Comparison of ENCODE assay signal across 10 mouse cellular contexts in the genomic region with DNA sequence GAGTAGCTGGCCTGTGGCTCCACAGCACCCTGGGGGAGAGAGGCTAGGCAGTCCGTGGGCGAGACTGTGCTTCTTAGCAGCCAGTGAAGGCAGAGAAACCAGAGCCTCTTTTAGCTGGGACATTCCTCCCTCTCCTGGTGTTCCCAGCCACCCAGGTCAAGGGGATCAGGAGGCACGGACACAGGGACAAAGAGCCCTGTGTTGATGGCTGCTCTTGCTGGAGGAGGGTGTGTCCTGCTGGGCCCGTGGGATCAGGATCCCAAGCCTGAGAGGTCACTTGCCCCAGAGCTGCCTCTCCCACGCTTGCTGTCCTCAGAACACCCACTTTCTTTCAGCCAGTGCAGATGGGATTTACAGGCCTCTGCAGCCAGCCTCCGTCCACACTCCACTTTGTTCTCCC. TPM values are rescaled to one million over a fixed set of nuclear protein-coding genes. Genes with fewer than 3 reads are reported as not detected.
A peak's percentile ranks its signal among the peaks of the same experiment; 100 is the strongest.
DNase-seq lines count a peak whose midpoint lies in the region; ATAC-seq lines count a peak whose summit lies in the region.
"Had no signal": no experiment of that assay in that cellular context is flagged by ENCODE, and none has a peak within 500 bp of the region (broad histone marks: within the 10 kb centered on the region; RNA-seq: fewer than 3 reads in every experiment).

No protein-coding gene starts in this region.

- no peak overlapping the region for H3K4me2 ChIP-seq in heart, embryonic 14.5 days (ENCODE audit: low read length)
- H3K4me2 ChIP-seq in midbrain, embryonic 14.5 days (ENCODE audit: low read length) = no peak overlapping the region
- H3K4me2 ChIP-seq in embryonic facial prominence, embryonic 14.5 days (ENCODE audit: low read depth, low read length) = no peak overlapping the region
- no peak overlapping the region for H3K4me2 ChIP-seq in neural tube, embryonic 15.5 days

- H3K27me3 ChIP-seq in heart, embryonic 14.5 days (ENCODE audit: control insufficient read depth, insufficient read depth, low read length) = no peaks in the 10 kb centered on the region
- no peaks in the 10 kb centered on the region for H3K27me3 ChIP-seq in midbrain, embryonic 10.5 days (ENCODE audit: low read depth, poor library complexity, severe bottlenecking)
- H3K27me3 ChIP-seq in midbrain, embryonic 14.5 days (ENCODE audit: control insufficient read depth, insufficient read depth, low read length) = no peaks in the 10 kb centered on the region
- H3K27me3 ChIP-seq in embryonic facial prominence, embryonic 14.5 days (replicated peaks; ENCODE audit: control insufficient read depth, insufficient read depth, low read length) = no peaks in the 10 kb centered on the region
- no peaks in the 10 kb centered on the region for H3K27me3 ChIP-seq in neural tube, embryonic 15.5 days (replicated peaks)

- peak overlapping the region; percentile 25; the same call in 1 of the 2 replicates for H3K9ac ChIP-seq in heart, embryonic 14.5 days (ENCODE audit: low read length)
- H3K9ac ChIP-seq in midbrain, embryonic 14.5 days (replicated peaks; ENCODE audit: low read length) = no peak overlapping the region
- peak overlapping the region; percentile 10; the same call in 1 of the 2 replicates for H3K9ac ChIP-seq in embryonic facial prominence, embryonic 14.5 days (ENCODE audit: low read depth, low read length)
- H3K9ac ChIP-seq in neural tube, embryonic 15.5 days (replicated peaks) = 0 out of 2 replicates have a peak overlapping the region, but pooled peaks have one; percentile 5

- peaks cover 80% of the 10 kb centered on the region for H3K36me3 ChIP-seq in heart, embryonic 14.5 days (ENCODE audit: control insufficient read depth, insufficient read depth, low read length)
- H3K36me3 ChIP-seq in midbrain, embryonic 10.5 days = peaks cover 61% of the 10 kb centered on the region
- peaks cover 35% of the 10 kb centered on the region for H3K36me3 ChIP-seq in midbrain, embryonic 14.5 days (ENCODE audit: control insufficient read depth, insufficient read depth, low read length)
- peaks cover 54% of the 10 kb centered on the region for H3K36me3 ChIP-seq in embryonic facial prominence, embryonic 14.5 days (ENCODE audit: control insufficient read depth, insufficient read depth, low read length)
- H3K36me3 ChIP-seq in neural tube, embryonic 15.5 days = peaks cover 48% of the 10 kb centered on the region

- DNase-seq in heart, postnatal 25 days (ENCODE audit: low spot score) = no peak
- no peak for DNase-seq in midbrain, embryonic 10.5 days (ENCODE audit: low spot score)
- DNase-seq in midbrain, embryonic 14.5 days = no peak
- DNase-seq in embryonic facial prominence, embryonic 14.5 days (ENCODE audit: low spot score) = peak; percentile 19
- no peak for DNase-seq in frontal cortex, adult 2 months (ENCODE audit: extremely low spot score in 1 of 2, low spot score in 1 of 2)
- DNase-seq in spleen, postnatal 4 days (ENCODE audit: low spot score in 2 of 2) = no peak
- DNase-seq: lung, adult 2 months; thymus, postnatal 36 days had no signal

- H3K9me3 ChIP-seq in heart, embryonic 14.5 days (ENCODE audit: control insufficient read depth, low read length) = no peaks in the 10 kb centered on the region
- H3K9me3 ChIP-seq in midbrain, embryonic 10.5 days (replicated peaks) = no peaks in the 10 kb centered on the region
- H3K9me3 ChIP-seq in midbrain, embryonic 14.5 days (ENCODE audit: control insufficient read depth, low read length) = no peaks in the 10 kb centered on the region
- no peaks in the 10 kb centered on the region for H3K9me3 ChIP-seq in embryonic facial prominence, embryonic 14.5 days (ENCODE audit: control insufficient read depth, low read length)
- H3K9me3 ChIP-seq in neural tube, embryonic 15.5 days (replicated peaks) = no peaks in the 10 kb centered on the region

- H3K27ac ChIP-seq in heart, embryonic 14.5 days (replicated peaks in 1 of 2; ENCODE audit: control insufficient read depth in 1 of 2, insufficient read depth in 1 of 2, low read depth in 2 of 2, low read length in 2 of 2) = 0 out of 4 replicates have a peak overlapping the region, but pooled peaks of 1 of the 2 experiments have one; percentile 9
- H3K27ac ChIP-seq in midbrain, embryonic 10.5 days (replicated peaks) = peak overlapping the region; percentile 81
- H3K27ac ChIP-seq in midbrain, embryonic 14.5 days (replicated peaks; ENCODE audit: low read depth, low read length) = no peak overlapping the region
- H3K27ac ChIP-seq in embryonic facial prominence, embryonic 14.5 days (replicated peaks; ENCODE audit: low read depth, low read length) = no peak overlapping the region; the same call in 1 of the 2 replicates
- no peak overlapping the region for H3K27ac ChIP-seq in neural tube, embryonic 15.5 days (replicated peaks)

- no peak overlapping the region for H3K4me3 ChIP-seq in heart, embryonic 14.5 days (ENCODE audit: control insufficient read depth in 1 of 2, insufficient read depth in 1 of 2, low read depth in 1 of 2, low read length in 2 of 2)
- H3K4me3 ChIP-seq in midbrain, embryonic 10.5 days = 0 out of 2 replicates have a peak overlapping the region, but pooled peaks have one; percentile 7
- no peak overlapping the region for H3K4me3 ChIP-seq in midbrain, embryonic 14.5 days (replicated peaks; ENCODE audit: low read depth, low read length)
- no peak overlapping the region for H3K4me3 ChIP-seq in embryonic facial prominence, embryonic 14.5 days (ENCODE audit: low read depth, low read length)
- no peak overlapping the region for H3K4me3 ChIP-seq in neural tube, embryonic 15.5 days (replicated peaks)

- ATAC-seq in heart, embryonic 14.5 days (ENCODE audit: insufficient number of reproducible peaks, insufficient read depth, low FRiP score, low read depth) = no peak
- no peak for ATAC-seq in midbrain, embryonic 14.5 days (ENCODE audit: low FRiP score, low TSS enrichment)
- ATAC-seq in embryonic facial prominence, embryonic 14.5 days (ENCODE audit: low read depth) = no peak
- no peak for ATAC-seq in neural tube, embryonic 15.5 days (ENCODE audit: low FRiP score)

- 59% methylated on average over 6 of the region's 6 CpGs for whole genome bisulfite sequencing in heart, embryonic 14.5 days
- 31% methylated on average over 6 of the region's 6 CpGs for WGBS in midbrain, embryonic 10.5 days
- 30% methylated on average over 6 of the region's 6 CpGs for WGBS in midbrain, embryonic 14.5 days
- 39% methylated on average over 5 of the region's 6 CpGs for WGBS in embryonic facial prominence, embryonic 14.5 days
- 53% methylated on average over 6 of the region's 6 CpGs for WGBS in neural tube, embryonic 15.5 days

- peaks cover 25 to 33% of the 10 kb centered on the region in 2 experiments for H3K4me1 ChIP-seq in heart, embryonic 14.5 days (ENCODE audit: control insufficient read depth in 2 of 2, insufficient read depth in 2 of 2, low read length in 2 of 2)
- H3K4me1 ChIP-seq in midbrain, embryonic 10.5 days = peaks cover 69% of the 10 kb centered on the region
- peaks cover 4% of the 10 kb centered on the region; the same call in 1 of the 2 replicates for H3K4me1 ChIP-seq in midbrain, embryonic 14.5 days (ENCODE audit: control insufficient read depth, insufficient read depth, low read length)
- peaks cover 28% of the 10 kb centered on the region for H3K4me1 ChIP-seq in embryonic facial prominence, embryonic 14.5 days (ENCODE audit: control insufficient read depth, insufficient read depth, low read length)
- peaks cover 27% of the 10 kb centered on the region for H3K4me1 ChIP-seq in neural tube, embryonic 15.5 days

- intact Hi-C loops in heart, postnatal 25 days (cut with DNase I) = no loop called here

RNA-seq across cellular contexts. Expression of a gene that starts 12.3 kb away (rescaled TPM):
- polyA plus RNA-seq in heart, embryonic 14.5 days (2014; fragmentation: Nextera tagmentation; extraction: Ambion mirVana) = 1,183 and 1,268 TPM in 2 replicates
- 100 to 1,000 TPM; 651 to 667 TPM for total RNA-seq in heart, postnatal 25 days (2021)
- 1,126 and 1,338 TPM in 2 replicates for polyA plus RNA-seq in midbrain, embryonic 10.5 days (2016; fragmentation: Nextera tagmentation; extraction: Ambion mirVana)
- 1,038 and 1,071 TPM in 2 replicates for polyA plus RNA-seq in midbrain, embryonic 14.5 days (2014; fragmentation: Nextera tagmentation; extraction: Ambion mirVana)
- polyA plus RNA-seq in embryonic facial prominence, embryonic 14.5 days (2014; fragmentation: Nextera tagmentation; extraction: Ambion mirVana) = 1,928 and 1,996 TPM in 2 replicates
- polyA plus RNA-seq in neural tube, embryonic 15.5 days (2015; fragmentation: Nextera tagmentation; extraction: Ambion mirVana) = 785 and 1,036 TPM in 2 replicates
- 543 and 568 TPM in 2 replicates for polyA plus RNA-seq in frontal cortex, adult 2 months (2012; rRNA removed)

RNA-seq across cellular contexts. Expression of a gene that starts 18.0 kb away (rescaled TPM):
- 25.2 and 26.3 TPM in 2 replicates for polyA plus RNA-seq in heart, embryonic 14.5 days (2014; fragmentation: Nextera tagmentation; extraction: Ambion mirVana)
- 10 to 100 TPM; 38.4 to 42.8 TPM for total RNA-seq in heart, postnatal 25 days (2021)
- polyA plus RNA-seq in midbrain, embryonic 10.5 days (2016; fragmentation: Nextera tagmentation; extraction: Ambion mirVana) = 52.5 and 61.2 TPM in 2 replicates
- polyA plus RNA-seq in midbrain, embryonic 14.5 days (2014; fragmentation: Nextera tagmentation; extraction: Ambion mirVana) = 40.5 and 51.2 TPM in 2 replicates
- polyA plus RNA-seq in embryonic facial prominence, embryonic 14.5 days (2014; fragmentation: Nextera tagmentation; extraction: Ambion mirVana) = 40.3 and 41.9 TPM in 2 replicates
- polyA plus RNA-seq in neural tube, embryonic 15.5 days (2015; fragmentation: Nextera tagmentation; extraction: Ambion mirVana) = 35.7 and 37.6 TPM in 2 replicates
- 37.6 and 38.2 TPM in 2 replicates for polyA plus RNA-seq in frontal cortex, adult 2 months (2012; rRNA removed)

RNA-seq across cellular contexts. Expression of a gene that starts 40.5 kb away (rescaled TPM):
- 14.4 and 19.1 TPM in 2 replicates for polyA plus RNA-seq in heart, embryonic 14.5 days (2014; fragmentation: Nextera tagmentation; extraction: Ambion mirVana)
- 10 to 100 TPM; 34.4 to 39.5 TPM for total RNA-seq in heart, postnatal 25 days (2021)
- polyA plus RNA-seq in midbrain, embryonic 10.5 days (2016; fragmentation: Nextera tagmentation; extraction: Ambion mirVana) = 27.9 and 28.9 TPM in 2 replicates
- polyA plus RNA-seq in midbrain, embryonic 14.5 days (2014; fragmentation: Nextera tagmentation; extraction: Ambion mirVana) = 10.9 and 11.3 TPM in 2 replicates
- 28.6 and 28.8 TPM in 2 replicates for polyA plus RNA-seq in embryonic facial prominence, embryonic 14.5 days (2014; fragmentation: Nextera tagmentation; extraction: Ambion mirVana)
- 21.3 and 28.2 TPM in 2 replicates for polyA plus RNA-seq in neural tube, embryonic 15.5 days (2015; fragmentation: Nextera tagmentation; extraction: Ambion mirVana)
- 35.3 and 36.9 TPM in 2 replicates for polyA plus RNA-seq in frontal cortex, adult 2 months (2012; rRNA removed)
